Mouse (Mus musculus) midbrain, embryonic 14.5 days (tissue): ENCODE measurements around the gene Polr2c. TPM values are rescaled to one million over a fixed set of nuclear protein-coding genes. Genes with fewer than 3 reads are reported as not detected.
A peak's percentile ranks its signal among the peaks of the same experiment; 100 is the strongest.

ENCODE experiments used
- ATAC-seq: fragments of 200-750 bp; cut with Nextera tagmentation; 2 replicates; pipeline ENCODE4 v1.8.0; 2017; ENCODE audit warnings: moderate number of reproducible peaks, moderate library complexity; ENCODE audit not compliant: low FRiP score, low TSS enrichment
- DNase-seq: peaks from one replicate; pipeline ENCODE4 v3.0.0-alpha.2; 2015
- H3K27ac ChIP-seq: fragments of 300-500 bp; sonication (generic); replicated peaks from 2 replicates; pipeline ENCODE4 v1.5.1; 2014; ENCODE audit warnings: mild to moderate bottlenecking, low read depth, low read length, moderate library complexity
- H3K27me3 ChIP-seq: fragments of 300-500 bp; sonication (generic); 2 replicates; pipeline ENCODE4 v1.6.1; 2014; ENCODE audit warnings: low read length, control low read depth, mixed read lengths; ENCODE audit not compliant: control insufficient read depth, insufficient read depth
- H3K36me3 ChIP-seq: fragments of 300-500 bp; sonication (generic); 2 replicates; pipeline ENCODE4 v1.6.1; 2014; ENCODE audit warnings: low read length, control low read depth; ENCODE audit not compliant: control insufficient read depth, insufficient read depth
- H3K4me1 ChIP-seq: fragments of 300-500 bp; sonication (generic); 2 replicates; pipeline ENCODE4 v1.6.1; 2014; ENCODE audit warnings: mild to moderate bottlenecking, antibody characterized with exemption, low read length, control low read depth; ENCODE audit not compliant: control insufficient read depth, insufficient read depth
- H3K4me2 ChIP-seq: fragments of 300-500 bp; sonication (generic); 2 replicates; pipeline ENCODE4 v1.6.1; 2014; ENCODE audit warnings: mild to moderate bottlenecking, low read length, moderate library complexity
- H3K4me3 ChIP-seq: fragments of 300-500 bp; sonication (generic); replicated peaks from 2 replicates; pipeline ENCODE4 v1.5.1; 2014; ENCODE audit warnings: low read depth, low read length
- H3K9ac ChIP-seq: fragments of 300-500 bp; sonication (generic); replicated peaks from 2 replicates; pipeline ENCODE4 v1.6.1; 2014; ENCODE audit warnings: mild to moderate bottlenecking, low read length, moderate library complexity
- H3K9me3 ChIP-seq: fragments of 300-500 bp; sonication (generic); 2 replicates; pipeline ENCODE4 v1.6.1; 2016; ENCODE audit warnings: low read length, control low read depth, mixed read lengths; ENCODE audit not compliant: control insufficient read depth
- WGBS: fragments of 180-500 bp; shearing (Covaris S2); extraction: QIAGEN DNeasy Blood & Tissue Kit; methylation state at CpG from one replicate; pipeline ENCODE4 v1.1.7; 2014; 5-methylcytosine and 5-hydroxymethylcytosine counted together
- polyA plus RNA-seq: library from polyadenylated mRNA; unstranded; fragments of >200 nt; fragmentation: Nextera tagmentation; extraction: Ambion mirVana; gene quantifications from 2 replicates; pipeline ENCODE4 v1.2.1, GENCODE M21; 2014

Polr2c gene
- polyA plus RNA-seq, 1 experiment from 2014 or later: 117 TPM

- ATAC-seq (no peak), DNase-seq (no peak)
- 91% methylated on average over 18 of the region's 18 CpGs for WGBS
- Histone ChIP-seq H3K27me3 (peaks cover 5% of the 10 kb centered on the region), H3K9me3 (no peaks in the 10 kb centered on the region), H3K9ac (no peak overlapping the region), H3K4me1 (no peaks in the 10 kb centered on the region), H3K36me3 (no peaks in the 10 kb centered on the region), H3K4me3 (no peak overlapping the region), H3K4me2 (no peak overlapping the region), H3K27ac (no peak overlapping the region)
Measured at GRCm38 (mm10) chr8:94907591-94908300, 50.5 kb downstream of the Polr2c start.

GRCm38 (mm10) chr8:94908847-94909246 lies 51.6 kb downstream of the Polr2c start:
- Histone ChIP-seq H3K9me3 (no peaks in the 10 kb centered on the region), H3K27ac (no peak overlapping the region), H3K27me3 (peaks cover 16% of the 10 kb centered on the region), H3K4me3 (no peak overlapping the region), H3K4me1 (peaks cover 5% of the 10 kb centered on the region; the same call in 1 of the 2 replicates), H3K4me2 (no peak overlapping the region), H3K9ac (no peak overlapping the region), H3K36me3 (no peaks in the 10 kb centered on the region)
- DNase-seq (peak; percentile 91), ATAC-seq (no peak)
- 9% methylated on average over 4 of the region's 4 CpGs for WGBS

- H3K27ac ChIP-seq: no peak overlapping the region
- DNase-seq (peak; percentile 80), ATAC-seq (peak; percentile 53; the same call in 1 of the 2 replicates)
- H3K27me3 ChIP-seq: peaks cover 38% of the 10 kb centered on the region
- peak overlapping the region; percentile 45 for H3K4me3 ChIP-seq
- no peaks in the 10 kb centered on the region for H3K36me3 ChIP-seq
- WGBS: 2% methylated on average over 77 of the region's 77 CpGs
- H3K4me1 ChIP-seq: peaks cover 22% of the 10 kb centered on the region
- peak overlapping the region; percentile 44 for H3K9ac ChIP-seq
- H3K9me3 ChIP-seq: no peaks in the 10 kb centered on the region
- peak overlapping the region; percentile 78 for H3K4me2 ChIP-seq
Measured at GRCm38 (mm10) chr8:94913061-94913660, 55.9 kb downstream of the Polr2c start.

- WGBS: 87% methylated on average over 6 of the region's 6 CpGs
- Histone ChIP-seq H3K4me1 (peaks cover 22% of the 10 kb centered on the region), H3K4me3 (no peak overlapping the region), H3K9me3 (no peaks in the 10 kb centered on the region), H3K4me2 (no peak overlapping the region), H3K36me3 (no peaks in the 10 kb centered on the region), H3K9ac (no peak overlapping the region), H3K27me3 (peaks cover 41% of the 10 kb centered on the region), H3K27ac (no peak overlapping the region)
- DNase-seq (no peak), ATAC-seq (no peak)
Measured at GRCm38 (mm10) chr8:94914256-94914655, 57.0 kb downstream of the Polr2c start.

GRCm38 (mm10) chr8:94914701-94915101 lies 57.5 kb downstream of the Polr2c start:
- DNase-seq (peak; percentile 37), ATAC-seq (no peak)
- Histone ChIP-seq H3K36me3 (no peaks in the 10 kb centered on the region), H3K4me3 (no peak overlapping the region), H3K9me3 (no peaks in the 10 kb centered on the region), H3K4me1 (peaks cover 22% of the 10 kb centered on the region), H3K4me2 (no peak overlapping the region), H3K27me3 (peaks cover 41% of the 10 kb centered on the region), H3K27ac (no peak overlapping the region), H3K9ac (no peak overlapping the region)
- WGBS: 73% methylated on average over 3 of the region's 3 CpGs

- Histone ChIP-seq H3K36me3 (no peaks in the 10 kb centered on the region), H3K4me3 (0 out of 2 replicates have a peak overlapping the region, but pooled peaks have one; percentile 40), H3K27ac (no peak overlapping the region), H3K9me3 (no peaks in the 10 kb centered on the region), H3K4me2 (peak overlapping the region; percentile 69), H3K27me3 (peaks cover 41% of the 10 kb centered on the region), H3K4me1 (peaks cover 22% of the 10 kb centered on the region), H3K9ac (no peak overlapping the region; the same call in 1 of the 2 replicates)
- 44% methylated on average over 9 of the region's 9 CpGs for WGBS
- ATAC-seq (no peak), DNase-seq (no peak)
Measured at GRCm38 (mm10) chr8:94916311-94916959, 59.2 kb downstream of the Polr2c start.

GRCm38 (mm10) chr8:94916960-94917324 lies 59.7 kb downstream of the Polr2c start:
- Histone ChIP-seq H3K27ac (no peak overlapping the region), H3K4me3 (peak overlapping the region; percentile 40), H3K36me3 (no peaks in the 10 kb centered on the region), H3K9me3 (no peaks in the 10 kb centered on the region), H3K9ac (peak overlapping the region; percentile 36; the same call in 1 of the 2 replicates), H3K4me2 (peak overlapping the region; percentile 69), H3K27me3 (peaks cover 41% of the 10 kb centered on the region), H3K4me1 (peaks cover 22% of the 10 kb centered on the region)
- WGBS: 8% methylated on average over 10 of the region's 10 CpGs
- ATAC-seq (no peak; the same call in 1 of the 2 replicates), DNase-seq (no peak)

GRCm38 (mm10) chr8:94917352-94917751 lies 60.1 kb downstream of the Polr2c start:
- H3K4me1 ChIP-seq: peaks cover 22% of the 10 kb centered on the region
- no peak overlapping the region for H3K27ac ChIP-seq
- H3K9ac ChIP-seq: peak overlapping the region; percentile 36

More at GRCm38 (mm10) chr8:94917352-94917751, 60.1 kb downstream of the Polr2c start:
- no peaks in the 10 kb centered on the region for H3K36me3 ChIP-seq
- H3K4me3 ChIP-seq: peak overlapping the region; percentile 40
- ATAC-seq (peak; percentile 94), DNase-seq (peak; percentile 92)
- H3K27me3 ChIP-seq: peaks cover 40% of the 10 kb centered on the region
- peak overlapping the region; percentile 69 for H3K4me2 ChIP-seq
- WGBS: under 1% methylated on average over 27 of the region's 27 CpGs
- H3K9me3 ChIP-seq: no peaks in the 10 kb centered on the region
